11 mouse cellular contexts compared by ENCODE assay signal in genomic region chr17:30105369-30105768, GRCm38 (mm10).
DNase-seq lines count a peak whose midpoint lies in the region; TF ChIP-seq lines count a peak whose summit lies in the region.
"Had no signal": no experiment of that assay in that cellular context is flagged by ENCODE, and none has a peak within 500 bp of the region (broad histone marks: within the 10 kb centered on the region; RNA-seq: fewer than 3 reads in every experiment).

No protein-coding gene starts in this region.

- no peak overlapping the region for H3K4me3 ChIP-seq in layer of hippocampus, adult 2 months
- H3K4me3 ChIP-seq: embryonic facial prominence, embryonic 15.5 days; heart, embryonic 13.5 days had no signal

- H3K27ac ChIP-seq in layer of hippocampus, adult 2 months: no peak overlapping the region; the same call in 1 of the 2 replicates
- H3K27ac ChIP-seq: embryonic facial prominence, embryonic 15.5 days; heart, embryonic 13.5 days had no signal

- peak; percentile 39 to 40 for DNase-seq in cerebellum, postnatal 14 days
- DNase-seq in cerebellum, adult 11 months: no peak
- DNase-seq in layer of hippocampus, adult 2 months (ENCODE audit: low spot score in 2 of 2): no peak
- no peak for DNase-seq in layer of hippocampus, postnatal 14 days (ENCODE audit: low spot score in 2 of 2)
- peak; percentile 26 for DNase-seq in ES-CJ7 (ENCODE audit: low read depth, low spot score)
- peak; percentile 40 for DNase-seq in retina, postnatal 1 day
- no peak for DNase-seq in gastrocnemius, postnatal 4 days (ENCODE audit: low spot score in 2 of 2)
- DNase-seq in urinary bladder, postnatal 36 days (ENCODE audit: low spot score in 2 of 2): no peak
- DNase-seq: right cerebral cortex, postnatal 25 days had no signal

- peak; percentile 82 for TF ChIP-seq CTCF in layer of hippocampus, adult 2 months (conservative IDR thresholded peaks at IDR 0.05)

Comparison
In these comparisons a context has a peak if more than half of its experiments do, and no peak if none do; other contexts are left out.
1. DNase-seq: peak in cerebellum, postnatal 14 days (2 of 2), ES-CJ7 (single experiment) and retina, postnatal 1 day (single experiment); none in cerebellum, adult 11 months (single experiment), layer of hippocampus, adult 2 months (0 of 2), layer of hippocampus, postnatal 14 days (0 of 2), gastrocnemius, postnatal 4 days (0 of 2) and urinary bladder, postnatal 36 days (0 of 2).